Mouse (Mus musculus) cerebellum, postnatal 4 days (tissue): ENCODE results near the gene Trim40.

Experiments
- DNase-seq, 2 experiments: peaks; one replicate each; pipeline ENCODE4 v3.0.0; 2022; ENCODE audit warnings: low spot score in 2 of 2, mixed read lengths in 1 of 2

Trim40 gene

GRCm38 (mm10) chr17:36840961-36841445, 48.9 kb downstream of the Trim40 start:
- no peak for DNase-seq

- DNase-seq, result no peak
Observed at GRCm38 (mm10) chr17:36839931-36840330, 50.0 kb downstream of the Trim40 start.

- no peak for DNase-seq
Observed at GRCm38 (mm10) chr17:36839001-36839400, 50.9 kb downstream of the Trim40 start.

GRCm38 (mm10) chr17:36836874-36837647, 52.9 kb downstream of the Trim40 start, which contains the start of gene Trim26:
TSS of gene Trim26 (plus strand) at chr17:36837134.
- peak; percentile 95 to 96 for DNase-seq

- DNase-seq, result no peak
Observed at GRCm38 (mm10) chr17:36836427-36836812, 53.5 kb downstream of the Trim40 start.

- peak in 1 of 2 experiments; percentile 5 for DNase-seq
Observed at GRCm38 (mm10) chr17:36835591-36836426, 54.1 kb downstream of the Trim40 start.

GRCm38 (mm10) chr17:36832694-36833093, 57.2 kb downstream of the Trim40 start:
- DNase-seq, result no peak
